Mouse (Mus musculus) embryo, embryonic 10 days (tissue): Measurements from ENCODE around the gene Kdm6b.
A peak's percentile ranks its signal among the peaks of the same experiment; 100 is the strongest.

Experiments used
- DNase-seq: peaks from one replicate; pipeline ENCODE4 v3.0.0-alpha.2; 2015; ENCODE audit warnings: low spot score

Kdm6b gene

GRCm38 (mm10) chr11:69366855-69367615 is 46.4 kb downstream of the Kdm6b start:
- peak; percentile 72 for DNase-seq

GRCm38 (mm10) chr11:69366157-69366854 is 47.2 kb downstream of the Kdm6b start:
- peak; percentile 90 for DNase-seq

GRCm38 (mm10) chr11:69365722-69366121 is 47.8 kb downstream of the Kdm6b start:
- peak; percentile 34 for DNase-seq

- peak; percentile 88 for DNase-seq
Observed at GRCm38 (mm10) chr11:69364910-69365309, 48.6 kb downstream of the Kdm6b start.

GRCm38 (mm10) chr11:69364376-69364775 is 49.1 kb downstream of the Kdm6b start:
- no peak for DNase-seq

- DNase-seq, result peak; percentile 57
Observed at GRCm38 (mm10) chr11:69362479-69362878, 51.0 kb downstream of the Kdm6b start.

GRCm38 (mm10) chr11:69362021-69362420 is 51.5 kb downstream of the Kdm6b start:
- no peak for DNase-seq

GRCm38 (mm10) chr11:69357690-69358089 is 55.8 kb downstream of the Kdm6b start:
- no peak for DNase-seq

GRCm38 (mm10) chr11:69356544-69356943 is 56.9 kb downstream of the Kdm6b start:
- no peak for DNase-seq
